21 mouse cellular contexts compared by ENCODE assay signal in the genomic region with DNA sequence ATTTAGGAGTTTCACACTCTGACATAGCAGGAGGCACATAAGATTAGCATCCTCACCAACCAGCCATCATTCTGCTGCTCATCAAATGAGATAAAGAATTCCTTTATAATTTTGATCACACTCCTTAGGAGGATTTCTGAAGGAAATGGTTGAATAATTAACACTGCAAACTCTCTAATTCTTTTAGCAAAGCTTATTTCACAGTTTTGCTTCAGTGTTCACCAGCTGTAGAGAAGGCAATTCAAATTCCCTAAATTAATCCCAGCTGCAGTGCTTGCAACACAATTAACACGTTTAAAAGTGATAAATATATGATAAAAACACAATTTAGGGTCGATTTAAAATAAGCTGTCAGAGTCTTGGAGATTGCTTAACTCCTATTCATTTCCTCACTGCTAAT.
"Had no signal": no experiment of that assay in that cellular context is flagged by ENCODE, and none has a peak within 500 bp of the region (broad histone marks: within the 10 kb centered on the region; RNA-seq: fewer than 3 reads in every experiment).

No protein-coding gene starts in this region.

- H3K27me3 ChIP-seq: midbrain, embryonic 12.5 days; neural tube, embryonic 13.5 days; neural tube, embryonic 15.5 days; stomach, embryonic 15.5 days had no signal

- H3K27ac ChIP-seq: midbrain, embryonic 10.5 days; midbrain, embryonic 12.5 days; neural tube, embryonic 13.5 days; neural tube, embryonic 15.5 days; stomach, embryonic 15.5 days; stomach, postnatal 0 days had no signal

- H3K4me2 ChIP-seq: lung, embryonic 14.5 days; midbrain, embryonic 12.5 days; neural tube, embryonic 13.5 days; neural tube, embryonic 15.5 days; stomach, embryonic 15.5 days had no signal

- H3K4me3 ChIP-seq: midbrain, embryonic 10.5 days; midbrain, embryonic 12.5 days; myocyte; neural tube, embryonic 13.5 days; neural tube, embryonic 15.5 days; stomach, embryonic 15.5 days had no signal

- H3K9ac ChIP-seq: lung, embryonic 14.5 days; midbrain, embryonic 12.5 days; neural tube, embryonic 13.5 days; neural tube, embryonic 15.5 days; stomach, embryonic 15.5 days had no signal

- H3K4me1 ChIP-seq: midbrain, embryonic 10.5 days; midbrain, embryonic 12.5 days; neural tube, embryonic 13.5 days; neural tube, embryonic 15.5 days; stomach, embryonic 15.5 days had no signal

- DNase-seq: lung, adult 18-20 months; lung, embryonic 14.5 days; lung, postnatal 10 days; lung, postnatal 4 days; midbrain, embryonic 14.5 days; retina, postnatal 1 day; right cerebral cortex, adult 18-20 months; right cerebral cortex, postnatal 25 days; right cerebral cortex, postnatal 4 days; spleen, adult 18-20 months; thymus, adult 2 months; thymus, postnatal 25 days; thymus, postnatal 4 days had no signal

- H3K36me3 ChIP-seq: midbrain, embryonic 10.5 days; midbrain, embryonic 12.5 days; neural tube, embryonic 13.5 days; neural tube, embryonic 15.5 days; stomach, embryonic 15.5 days had no signal

- H3K9me3 ChIP-seq: midbrain, embryonic 10.5 days; midbrain, embryonic 12.5 days; neural tube, embryonic 13.5 days; neural tube, embryonic 15.5 days; stomach, embryonic 15.5 days had no signal

- ATAC-seq: midbrain, embryonic 16.5 days had no signal
